ENCODE assay signal across 11 mouse cellular contexts in the genomic region with DNA sequence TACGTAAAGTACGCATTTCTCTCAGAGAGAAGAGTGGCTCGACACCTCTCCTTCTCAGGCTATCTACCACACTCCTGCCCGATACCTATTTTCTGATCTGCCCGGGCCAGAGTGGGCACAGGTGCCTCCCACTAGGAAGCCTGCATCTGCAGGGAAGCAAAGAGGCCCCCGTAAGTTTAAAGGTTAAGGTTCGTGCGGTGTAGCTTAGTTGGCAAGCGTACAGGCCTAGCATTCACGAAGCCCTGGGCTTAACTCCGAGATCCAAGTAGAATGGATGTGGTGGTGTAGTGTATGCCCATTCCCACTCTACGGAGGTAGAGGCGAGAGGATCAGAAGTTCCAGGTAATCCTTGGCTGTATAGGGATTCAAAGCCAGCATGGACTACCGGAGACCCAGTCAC.
DNase-seq lines count a peak whose midpoint lies in the region; TF ChIP-seq lines count a peak whose summit lies in the region.
"Had no signal": no experiment of that assay in that cellular context is flagged by ENCODE, and none has a peak within 500 bp of the region (broad histone marks: within the 10 kb centered on the region; RNA-seq: fewer than 3 reads in every experiment).

No protein-coding gene starts in this region.

- no peaks in the 10 kb centered on the region for H3K9me3 ChIP-seq in E14TG2a.4 (ENCODE audit: low read length)
- H3K9me3 ChIP-seq: G1E; heart, embryonic 10.5 days; hindbrain, embryonic 12.5 days had no signal

- no peak for TF ChIP-seq CTCF in layer of hippocampus, adult 2 months (conservative IDR thresholded peaks at IDR 0.05)
- TF ChIP-seq CTCF in E14TG2a.4 (conservative IDR thresholded peaks at IDR 0.05; ENCODE audit: low read length), result no peak

- H3K4me1 ChIP-seq in E14TG2a.4 (replicated peaks; ENCODE audit: low read depth, low read length), result peaks cover 63% of the 10 kb centered on the region
- peaks cover 33% of the 10 kb centered on the region for H3K4me1 ChIP-seq in brown adipose tissue, adult 24 weeks (ENCODE audit: control insufficient read depth, insufficient read depth, insufficient read length, low read length)

- H3K27me3 ChIP-seq in E14TG2a.4 (ENCODE audit: insufficient read depth, low read length), result no peaks in the 10 kb centered on the region; the same call in 1 of the 2 replicates
- H3K27me3 ChIP-seq: CH12.LX; hindbrain, embryonic 12.5 days had no signal

- peak overlapping the region; percentile 82; the same call in 1 of the 2 replicates for H3K27ac ChIP-seq in layer of hippocampus, adult 2 months
- H3K27ac ChIP-seq in brown adipose tissue, adult 24 weeks (replicated peaks; ENCODE audit: low read depth, low read length), result 0 out of 2 replicates have a peak overlapping the region, but pooled peaks have one; percentile 39
- H3K27ac ChIP-seq: hindbrain, embryonic 12.5 days had no signal

- H3K4me3 ChIP-seq in layer of hippocampus, adult 2 months, result no peak overlapping the region
- H3K4me3 ChIP-seq in E14TG2a.4 (replicated peaks; ENCODE audit: low read length), result 0 out of 2 replicates have a peak overlapping the region, but pooled peaks have one; percentile 20
- no peak overlapping the region for H3K4me3 ChIP-seq in brown adipose tissue, adult 24 weeks (ENCODE audit: insufficient read depth, low read depth, low read length)
- H3K4me3 ChIP-seq: heart, embryonic 10.5 days; hindbrain, embryonic 12.5 days had no signal

- no peaks in the 10 kb centered on the region for H3K36me3 ChIP-seq in E14TG2a.4 (ENCODE audit: insufficient read depth, low read length)
- H3K36me3 ChIP-seq: G1E; heart, embryonic 10.5 days; hindbrain, embryonic 12.5 days had no signal

- peak; percentile 64 for DNase-seq in cerebellum, adult 9-11 months
- no peak for DNase-seq in cerebellum, postnatal 4 days (ENCODE audit: low spot score in 2 of 2)
- DNase-seq in layer of hippocampus, adult 2 months (ENCODE audit: low spot score in 2 of 2), result no peak
- no peak for DNase-seq in layer of hippocampus, postnatal 14 days (ENCODE audit: low spot score in 2 of 2)
- DNase-seq in heart, adult 8-10 months (ENCODE audit: low spot score), result no peak
